Mouse (Mus musculus) hindbrain, embryonic 11.5 days (tissue): ENCODE results near the gene Acp6. TPM values are rescaled to one million over a fixed set of nuclear protein-coding genes. Genes with fewer than 3 reads are reported as not detected.

Source experiments
- polyA plus RNA-seq: library from polyadenylated mRNA; unstranded; fragments of >200 nt; fragmentation: Nextera tagmentation; extraction: Ambion mirVana; gene quantifications from 2 replicates; pipeline ENCODE4 v1.2.1, GENCODE M21; 2014

The Acp6 gene
- polyA plus RNA-seq, 1 experiment from 2014 or later = 21.1 TPM

Other genes starting within 250 kb of the Acp6 start
- gene Gja8, start 232.8 kb upstream of the Acp6 start, polyA plus RNA-seq = not detected in 2 replicates
- gene Bcl9, start 139.1 kb downstream of the Acp6 start, polyA plus RNA-seq = 55.4 and 72.3 TPM in 2 replicates